Mouse (Mus musculus) liver, postnatal 0 days (tissue): ENCODE data around the gene Clec10a.

Experiments
- CTCF ChIP-seq: sonication (generic); IDR thresholded peaks from 2 replicates; pipeline ENCODE4 v1.5.1; 2016; ENCODE audit warnings: antibody characterized with exemption, low read depth
- EP300 ChIP-seq: IDR thresholded peaks from 2 replicates; pipeline ENCODE4 v1.6.1; 2016; ENCODE audit warnings: antibody characterized with exemption, low read depth, mild to moderate bottlenecking

- TF ChIP-seq CTCF (no peak), EP300 (no peak)
Observed at GRCm38 (mm10) chr11:70178311-70178710, 22.3 kb downstream of the Clec10a start.
